Mouse (Mus musculus) layer of hippocampus, postnatal 10 days (tissue): ENCODE measurements at regions not wholly inside any gene's neighbourhood (a gene's known extent, or its start where the extent isn't known, plus 50 kb on each side); places are given as distances from the start of the nearest gene placed in this dataset.
A peak's percentile ranks its signal among the peaks of the same experiment; 100 is the strongest.

Experiments used
- DNase-seq, 2 experiments: peaks; one replicate each; pipeline ENCODE4 v3.0.0; 2021; ENCODE audit warnings: low spot score in 2 of 2

- DNase-seq: no peak
These were observed 358.7 kb downstream of the Dnajb9 start for GRCm38 (mm10) chr12:43851264-43852009.

GRCm38 (mm10) chr12:43843907-43844537 is 366.1 kb downstream of the Dnajb9 start:
- DNase-seq: no peak

DNA sequence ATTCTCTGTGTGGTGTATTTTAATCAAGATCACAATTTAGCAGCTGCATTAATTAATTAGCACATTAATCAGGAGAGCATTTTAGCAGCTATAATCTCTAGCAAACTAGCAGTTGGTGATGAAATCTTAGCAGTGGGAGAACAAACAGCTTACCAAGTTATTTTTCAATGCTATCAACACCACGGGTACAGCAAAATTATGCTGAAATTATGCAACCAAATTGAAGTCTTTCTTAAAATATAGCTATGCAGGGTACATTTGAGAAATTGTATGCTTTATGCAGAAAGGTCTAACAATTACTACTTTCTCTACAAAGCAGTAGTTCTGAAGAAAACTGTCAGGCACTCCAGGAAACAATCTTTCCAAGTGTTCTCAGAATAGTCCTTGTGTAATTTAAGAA is 378.1 kb downstream of the Dnajb9 start:
- no peak for DNase-seq

DNA sequence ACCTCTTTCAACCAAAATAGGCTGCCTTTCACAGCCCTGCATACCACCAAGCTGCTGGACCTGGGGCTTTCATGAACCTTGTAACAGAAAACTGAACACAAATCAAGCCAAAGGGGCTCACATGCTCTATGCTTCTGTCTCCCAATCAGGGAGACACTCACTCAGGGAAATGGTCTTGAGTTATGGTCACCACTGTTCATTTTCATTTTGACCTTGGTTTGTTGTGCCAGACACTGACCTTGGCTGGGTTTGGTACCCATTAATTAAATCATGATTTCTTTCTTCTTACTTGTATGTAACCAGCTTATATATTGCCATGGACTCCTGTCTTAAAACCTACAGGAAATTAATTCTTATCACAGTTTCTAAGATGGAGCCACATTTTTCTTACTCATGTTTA is 381.5 kb downstream of the Dnajb9 start:
- DNase-seq: no peak

DNA sequence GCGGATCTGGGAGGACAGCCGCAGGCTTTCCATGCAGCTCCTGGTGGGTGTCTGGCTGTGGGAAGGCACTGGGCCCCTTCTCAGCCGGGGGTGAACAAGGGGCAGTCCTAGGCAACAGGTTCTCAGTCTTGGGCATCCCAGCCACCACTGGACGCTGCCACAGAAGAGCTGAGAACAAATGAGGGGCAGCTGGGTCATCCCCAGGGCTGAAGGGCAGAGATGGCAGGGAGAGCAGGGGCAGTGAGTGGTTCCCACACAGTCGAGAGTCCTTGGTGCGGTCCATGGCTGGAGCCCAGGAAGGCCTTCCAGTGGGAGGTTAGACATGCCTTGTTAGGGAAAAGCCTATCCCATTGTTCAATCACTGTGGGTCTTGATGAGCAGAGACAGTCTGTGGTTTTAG is 382.2 kb downstream of the Dnajb9 start:
- DNase-seq: no peak

DNA sequence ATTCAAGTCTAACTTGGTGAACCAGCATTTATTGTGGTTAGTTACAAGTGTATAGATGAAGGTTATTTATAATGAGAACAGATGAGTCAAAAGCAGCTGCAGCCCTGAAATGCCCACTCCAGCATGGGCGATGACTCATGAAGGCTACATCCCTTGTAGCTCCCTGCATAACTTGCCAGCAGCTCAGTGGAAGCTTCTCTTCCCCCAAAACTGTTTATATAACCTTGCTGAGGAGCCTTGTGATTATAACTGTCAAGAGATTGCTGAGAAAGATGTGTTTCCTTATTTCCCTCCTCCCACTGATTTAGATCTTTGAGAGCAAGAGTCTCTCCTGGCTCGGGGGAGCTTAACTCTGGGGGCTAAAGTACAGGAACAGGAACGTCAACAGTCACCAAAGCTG is 382.8 kb downstream of the Dnajb9 start:
- DNase-seq: no peak

- DNase-seq: peak; percentile 42 to 62
These were observed 396.6 kb downstream of the Dnajb9 start for GRCm38 (mm10) chr12:43813559-43813958.

GRCm38 (mm10) chr12:43772766-43773165 is 437.4 kb downstream of the Dnajb9 start:
- no peak for DNase-seq

DNA sequence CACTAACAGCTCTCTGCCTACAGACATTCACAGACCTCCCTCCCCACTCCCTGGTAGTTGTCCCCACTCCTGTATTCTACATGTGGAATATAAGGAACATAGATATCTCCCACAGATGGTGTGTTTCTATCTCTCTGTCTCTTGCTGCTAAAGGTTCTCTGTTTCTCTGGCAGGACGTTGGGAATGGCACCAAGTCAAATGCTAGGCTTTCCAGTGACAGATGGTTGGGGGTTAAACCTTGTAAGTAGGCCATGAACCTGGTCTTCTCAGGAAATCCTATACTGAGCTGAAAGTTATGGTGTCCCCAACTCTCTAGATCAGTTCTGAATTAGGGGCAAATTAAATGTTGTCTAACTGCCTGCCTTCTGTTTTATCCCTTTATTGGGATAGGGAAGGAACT is 448.0 kb downstream of the Dnajb9 start:
- DNase-seq: no peak
